Mouse (Mus musculus) bone marrow macrophage, adult 2 months (primary cell): Measurements from ENCODE around the gene Tmub2.

Experiments
- CTCF ChIP-seq: IDR thresholded peaks from 2 replicates; pipeline ENCODE4 v1.5.1; 2012; ENCODE audit warnings: low read depth, mild to moderate bottlenecking, low read length, moderate library complexity
- POLR2A ChIP-seq: IDR thresholded peaks from 2 replicates; pipeline ENCODE4 v1.6.1; 2012; ENCODE audit warnings: mild to moderate bottlenecking, low read depth, low read length, borderline replicate concordance

GRCm38 (mm10) chr11:102277754-102278153 lies 7.0 kb upstream of the Tmub2 start:
- TF ChIP-seq CTCF (no peak), POLR2A (no peak)
